Mouse (Mus musculus): Measurements from ENCODE around the gene Ndufa10.

Gene Ndufa10

DNA sequence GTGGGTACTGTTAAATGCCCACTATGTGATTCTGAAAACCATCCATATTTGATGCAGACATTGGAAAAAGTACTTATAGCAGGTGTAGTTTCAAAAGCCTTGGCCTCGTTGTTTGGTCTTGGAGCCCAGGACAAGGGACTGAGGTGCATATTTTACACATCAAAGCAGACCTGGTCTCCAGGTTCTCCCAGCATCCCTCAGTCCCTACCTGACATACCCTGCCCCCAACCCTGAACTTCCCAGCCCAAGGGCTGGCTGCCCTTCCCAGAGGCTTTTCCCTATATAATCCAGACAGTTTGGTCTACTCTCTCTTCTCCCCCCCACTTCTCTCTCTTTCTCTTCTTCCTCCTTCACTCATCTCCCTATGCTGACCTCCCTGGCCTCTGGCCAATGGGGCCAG lies 42.7 kb downstream of the Ndufa10 start:
- no peak for DNase-seq

DNA sequence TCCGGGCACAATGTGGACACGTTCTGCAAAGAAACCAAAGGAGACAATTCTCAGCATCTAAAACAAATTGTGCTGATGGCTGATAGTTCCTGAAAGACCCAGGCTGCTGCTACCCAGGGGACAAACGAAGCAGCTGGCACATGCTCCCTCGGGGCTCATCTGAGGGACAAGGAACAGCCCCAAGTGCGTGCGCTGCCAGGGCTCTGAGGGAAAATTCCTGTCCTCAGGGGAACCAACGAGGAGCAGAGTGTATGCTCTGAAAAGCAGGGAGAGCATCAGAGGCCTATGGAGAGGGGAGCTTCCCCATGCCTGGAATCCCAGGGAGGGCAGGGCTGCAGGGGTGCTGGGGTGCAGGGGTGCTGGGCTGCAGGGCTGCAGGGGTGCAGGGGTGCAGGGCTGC lies 48.9 kb downstream of the Ndufa10 start:
- DNase-seq: no peak

DNA sequence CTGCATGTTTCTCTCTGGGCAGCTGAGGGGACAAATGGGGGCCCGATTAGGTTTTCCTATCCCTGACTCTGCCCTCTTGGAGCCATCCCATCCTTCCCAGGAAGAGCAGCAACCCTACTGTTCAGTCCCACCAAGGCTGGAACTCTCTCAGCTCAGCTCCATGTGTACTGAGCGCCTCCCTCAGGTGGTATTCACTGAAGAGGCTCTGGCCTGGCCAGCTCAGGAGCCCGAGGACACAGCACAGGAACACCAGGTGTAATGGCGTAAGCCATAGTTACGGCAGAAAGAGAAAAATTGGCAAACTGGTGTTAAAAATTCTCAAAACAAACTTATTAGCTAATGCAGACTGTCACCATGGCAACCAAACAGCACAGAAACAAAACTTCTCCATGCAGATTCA lies 68.5 kb downstream of the Ndufa10 start:
- no peak for DNase-seq

DNA sequence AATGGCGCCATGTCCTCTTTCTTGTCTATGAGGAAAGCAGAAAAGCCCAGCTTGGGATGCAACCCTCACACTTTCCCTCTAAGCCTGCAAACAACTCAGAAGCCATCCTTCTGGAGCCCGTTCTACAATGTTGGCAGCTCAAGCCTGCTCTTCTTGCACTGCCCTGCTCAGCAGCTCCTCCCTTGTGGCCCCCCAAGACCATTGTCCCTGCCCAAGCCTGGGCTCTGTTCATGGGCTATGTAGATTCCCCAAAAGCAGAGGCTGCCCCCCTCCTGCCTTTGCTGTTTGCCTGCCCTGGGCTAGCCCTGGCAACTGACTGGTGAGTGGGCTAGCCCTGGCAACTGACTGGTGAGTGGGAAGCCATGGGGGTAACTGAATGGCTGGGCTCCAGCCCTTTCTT lies 73.1 kb downstream of the Ndufa10 start:
- no peak for DNase-seq

DNA sequence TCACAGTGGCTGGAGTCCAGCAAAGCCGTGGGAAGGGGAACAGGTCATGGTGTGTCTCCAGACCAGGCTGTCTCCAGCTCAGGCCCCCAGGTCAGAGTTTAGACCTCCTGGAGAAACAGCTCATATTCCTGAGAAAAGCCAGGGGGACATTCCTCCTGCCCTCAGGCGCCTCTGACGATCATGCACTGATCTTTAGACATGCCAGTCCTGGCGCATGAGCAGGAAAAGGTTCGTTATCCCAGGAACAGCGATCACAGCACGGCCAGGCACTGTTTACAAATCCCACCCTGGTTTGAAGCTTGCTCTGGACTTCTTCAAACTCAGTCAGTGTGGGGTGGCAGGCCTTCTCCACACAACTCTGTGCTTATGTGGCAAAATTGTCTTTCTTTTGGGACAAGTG lies 75.1 kb downstream of the Ndufa10 start:
- DNase-seq: no peak

DNA sequence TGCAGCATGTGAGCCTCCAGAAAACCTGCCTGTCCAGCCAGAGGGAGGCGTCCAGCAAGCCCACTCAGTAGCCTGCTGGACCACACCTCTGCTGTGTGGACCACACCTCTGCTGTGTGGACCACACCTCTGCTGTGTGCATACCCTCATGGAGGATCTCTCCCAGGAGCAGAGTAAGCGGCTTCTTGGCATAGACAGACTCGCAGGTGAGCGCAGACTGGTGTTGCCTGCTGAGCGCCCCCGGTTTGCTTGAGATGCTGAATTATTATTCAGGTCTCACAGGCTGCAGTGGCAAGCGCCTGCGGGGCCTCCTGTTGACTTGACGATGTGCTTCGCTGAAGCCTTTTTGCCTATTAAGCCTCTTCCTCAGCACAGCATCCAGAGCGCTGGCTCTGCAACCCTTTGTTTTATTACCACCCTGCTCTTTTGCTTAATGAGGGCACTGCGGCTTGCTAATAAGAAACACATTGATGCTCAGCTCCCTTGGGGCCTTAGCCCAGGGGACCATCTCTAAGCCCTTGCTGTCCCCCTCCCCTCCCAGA lies 76.1 kb downstream of the Ndufa10 start:
- no peak for DNase-seq

DNA sequence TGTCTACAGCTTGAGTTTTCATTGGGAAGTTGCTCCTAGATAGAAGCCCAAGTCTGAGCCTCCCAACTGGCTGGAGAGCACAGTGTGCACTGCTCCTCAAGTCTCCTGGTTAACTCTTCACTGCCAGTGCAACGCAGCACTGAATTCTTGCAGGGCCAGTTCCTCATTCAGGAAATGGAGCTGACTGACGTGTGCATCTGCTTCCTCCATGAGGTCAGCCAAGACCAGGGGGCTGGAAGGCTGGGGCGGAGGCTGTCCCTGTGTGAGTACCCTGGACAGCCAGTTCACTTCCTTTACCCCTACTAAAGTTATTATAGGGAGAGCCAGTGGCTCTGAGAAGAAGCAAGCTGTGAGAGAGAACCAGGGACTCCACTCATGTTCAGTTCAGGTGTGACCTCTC lies 79.4 kb downstream of the Ndufa10 start:
- no peak for DNase-seq

DNA sequence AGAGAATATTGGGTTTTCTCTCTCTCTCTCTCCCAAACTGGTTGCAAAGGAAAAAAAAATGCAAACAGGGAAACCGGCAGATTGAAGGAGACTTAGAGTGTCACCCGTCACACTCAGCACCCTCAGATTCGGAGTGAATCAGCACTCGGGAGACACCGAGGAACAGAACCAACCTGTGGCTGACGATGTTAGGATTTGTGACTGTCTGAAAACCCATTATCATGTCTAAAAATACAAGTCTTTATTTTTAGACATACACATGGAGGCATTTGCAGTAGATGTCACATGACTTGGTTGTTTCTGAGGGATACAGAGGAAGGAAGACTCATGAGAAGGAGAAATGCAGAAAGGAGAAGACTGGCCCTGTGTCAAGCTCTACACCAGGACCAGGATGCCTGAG lies 80.5 kb downstream of the Ndufa10 start:
- no peak for DNase-seq

Data from spleen, adult 18-20 months (tissue).